ENCODE assay signal across 29 mouse cellular contexts in the genomic region with DNA sequence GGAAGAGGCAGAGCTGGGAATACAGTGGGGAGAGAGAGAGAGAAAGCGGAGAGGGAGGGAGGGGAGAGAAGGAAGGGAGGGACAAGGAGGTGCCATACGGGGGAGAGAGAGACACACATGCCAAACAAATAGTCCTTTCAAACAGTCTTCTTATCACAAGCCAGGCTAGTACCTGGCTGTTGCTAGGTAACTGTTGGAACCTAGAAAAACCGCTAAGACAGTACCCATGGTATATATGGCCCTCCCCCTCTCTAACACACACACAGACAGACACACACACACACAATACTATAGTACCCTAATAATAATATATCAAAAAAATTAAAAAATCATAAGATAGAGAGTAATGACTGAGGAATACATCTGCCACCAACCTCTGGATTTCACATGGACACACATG.
DNase-seq lines count a peak whose midpoint lies in the region; ATAC-seq and TF ChIP-seq lines count a peak whose summit lies in the region.
"Had no signal": no experiment of that assay in that cellular context is flagged by ENCODE, and none has a peak within 500 bp of the region (broad histone marks: within the 10 kb centered on the region; RNA-seq: fewer than 3 reads in every experiment).

No protein-coding gene starts in this region.

- H3K36me3 ChIP-seq in forebrain, postnatal 0 days (ENCODE audit: insufficient read depth): no peaks in the 10 kb centered on the region
- H3K36me3 ChIP-seq in forebrain, embryonic 10.5 days (replicated peaks): no peaks in the 10 kb centered on the region
- H3K36me3 ChIP-seq in hindbrain, embryonic 15.5 days: no peaks in the 10 kb centered on the region
- H3K36me3 ChIP-seq in hindbrain, embryonic 11.5 days (ENCODE audit: control insufficient read depth, insufficient read depth, low read length): no peaks in the 10 kb centered on the region
- H3K36me3 ChIP-seq in hindbrain, embryonic 16.5 days (ENCODE audit: control insufficient read depth, insufficient read depth, low read length): no peaks in the 10 kb centered on the region
- no peaks in the 10 kb centered on the region for H3K36me3 ChIP-seq in midbrain, embryonic 16.5 days (ENCODE audit: control insufficient read depth, insufficient read depth, low read length)
- H3K36me3 ChIP-seq: embryonic facial prominence, embryonic 12.5 days; heart, embryonic 10.5 days; heart, embryonic 15.5 days; kidney, embryonic 15.5 days; liver, embryonic 13.5 days had no signal

- no peaks in the 10 kb centered on the region for H3K9me3 ChIP-seq in forebrain, postnatal 0 days (ENCODE audit: low read length)
- no peaks in the 10 kb centered on the region for H3K9me3 ChIP-seq in forebrain, embryonic 10.5 days
- H3K9me3 ChIP-seq in hindbrain, embryonic 15.5 days: no peaks in the 10 kb centered on the region
- no peaks in the 10 kb centered on the region for H3K9me3 ChIP-seq in hindbrain, embryonic 11.5 days (ENCODE audit: control insufficient read depth, low read length)
- H3K9me3 ChIP-seq in hindbrain, embryonic 16.5 days (ENCODE audit: control insufficient read depth, low read length): no peaks in the 10 kb centered on the region
- no peaks in the 10 kb centered on the region for H3K9me3 ChIP-seq in midbrain, embryonic 16.5 days (replicated peaks; ENCODE audit: control insufficient read depth, low read length, poor library complexity, severe bottlenecking)
- H3K9me3 ChIP-seq: embryonic facial prominence, embryonic 12.5 days; heart, embryonic 10.5 days; heart, embryonic 15.5 days; kidney, embryonic 15.5 days; liver, embryonic 13.5 days had no signal

- peak; percentile 40 for ATAC-seq in forebrain, postnatal 0 days
- peak; percentile 49; the same call in 1 of the 2 replicates for ATAC-seq in hindbrain, embryonic 15.5 days (ENCODE audit: low FRiP score, low read depth)
- ATAC-seq in hindbrain, embryonic 11.5 days (ENCODE audit: low FRiP score): no peak
- ATAC-seq in hindbrain, embryonic 16.5 days: peak; percentile 70; the same call in 1 of the 2 replicates
- ATAC-seq in midbrain, embryonic 16.5 days: peak; percentile 55; the same call in 1 of the 2 replicates
- ATAC-seq: CD4-positive, CD25-positive, alpha-beta regulatory T cell, adult 4 months; inflammation-experienced regulatory T-cells, adult 6 months; lung, postnatal 0 days had no signal

- no peak for TF ChIP-seq CTCF in forebrain, postnatal 0 days (IDR thresholded peaks at IDR 0.05; ENCODE audit: low read depth)

- no peak overlapping the region for H3K27ac ChIP-seq in forebrain, postnatal 0 days (ENCODE audit: low read depth, low read length)
- no peak overlapping the region for H3K27ac ChIP-seq in forebrain, embryonic 10.5 days
- H3K27ac ChIP-seq in hindbrain, embryonic 15.5 days (replicated peaks): no peak overlapping the region
- no peak overlapping the region for H3K27ac ChIP-seq in hindbrain, embryonic 11.5 days (ENCODE audit: low read depth, low read length)
- no peak overlapping the region for H3K27ac ChIP-seq in hindbrain, embryonic 16.5 days (ENCODE audit: low read depth, low read length)
- H3K27ac ChIP-seq in midbrain, embryonic 16.5 days (ENCODE audit: low read length): no peak overlapping the region; the same call in 1 of the 2 replicates
- H3K27ac ChIP-seq: embryonic facial prominence, embryonic 12.5 days; heart, embryonic 10.5 days; heart, embryonic 15.5 days; kidney, embryonic 15.5 days; liver, embryonic 13.5 days; macrophage had no signal

- no peaks in the 10 kb centered on the region for H3K4me1 ChIP-seq in forebrain, postnatal 0 days (ENCODE audit: insufficient read depth)
- peaks cover 8% of the 10 kb centered on the region for H3K4me1 ChIP-seq in forebrain, embryonic 10.5 days
- H3K4me1 ChIP-seq in hindbrain, embryonic 15.5 days (replicated peaks): no peaks in the 10 kb centered on the region
- H3K4me1 ChIP-seq in hindbrain, embryonic 11.5 days (replicated peaks; ENCODE audit: control insufficient read depth, insufficient read depth, low read length): no peaks in the 10 kb centered on the region
- no peaks in the 10 kb centered on the region; the same call in 1 of the 2 replicates for H3K4me1 ChIP-seq in hindbrain, embryonic 16.5 days (ENCODE audit: control insufficient read depth, insufficient read depth, low read depth, low read length)
- no peaks in the 10 kb centered on the region; the same call in 1 of the 2 replicates for H3K4me1 ChIP-seq in midbrain, embryonic 16.5 days (ENCODE audit: control insufficient read depth, insufficient read depth, low read length)
- H3K4me1 ChIP-seq: embryonic facial prominence, embryonic 12.5 days; heart, embryonic 10.5 days; heart, embryonic 15.5 days; kidney, embryonic 15.5 days; liver, embryonic 13.5 days had no signal

- no peak overlapping the region for H3K4me3 ChIP-seq in forebrain, postnatal 0 days (ENCODE audit: low read depth, low read length)
- no peak overlapping the region for H3K4me3 ChIP-seq in forebrain, embryonic 10.5 days
- H3K4me3 ChIP-seq in hindbrain, embryonic 15.5 days: no peak overlapping the region
- H3K4me3 ChIP-seq in hindbrain, embryonic 11.5 days (ENCODE audit: low read depth, low read length): no peak overlapping the region
- no peak overlapping the region for H3K4me3 ChIP-seq in hindbrain, embryonic 16.5 days (ENCODE audit: low read length)
- no peak overlapping the region for H3K4me3 ChIP-seq in midbrain, embryonic 16.5 days (ENCODE audit: low read depth, low read length)
- H3K4me3 ChIP-seq: embryonic facial prominence, embryonic 12.5 days; heart, embryonic 10.5 days; heart, embryonic 15.5 days; kidney, embryonic 15.5 days; liver, embryonic 13.5 days had no signal

- intact Hi-C loops in left cerebral cortex, postnatal 14 days (cut with DNase I): no loop called here

- H3K9ac ChIP-seq in forebrain, postnatal 0 days: no peak overlapping the region
- H3K9ac ChIP-seq in hindbrain, embryonic 15.5 days: no peak overlapping the region
- no peak overlapping the region for H3K9ac ChIP-seq in hindbrain, embryonic 11.5 days (ENCODE audit: low read depth, low read length)
- no peak overlapping the region for H3K9ac ChIP-seq in hindbrain, embryonic 16.5 days (ENCODE audit: low read depth, low read length)
- no peak overlapping the region for H3K9ac ChIP-seq in midbrain, embryonic 16.5 days (ENCODE audit: low read depth, low read length)
- H3K9ac ChIP-seq: embryonic facial prominence, embryonic 12.5 days; heart, embryonic 15.5 days; kidney, embryonic 15.5 days; liver, embryonic 13.5 days had no signal

- DNase-seq in forebrain, postnatal 0 days: no peak
- no peak for DNase-seq in forebrain, embryonic 10.5 days (ENCODE audit: extremely low spot score, low spot score)
- no peak for DNase-seq in hindbrain, embryonic 11.5 days (ENCODE audit: low spot score)
- no peak for DNase-seq in left cerebral cortex, postnatal 14 days (ENCODE audit: low spot score in 2 of 2)
- DNase-seq: adrenal gland, postnatal 14 days; cerebellum, adult 11-12 months; cerebellum, adult 9-11 months; embryo, embryonic 11 days; gastrocnemius, postnatal 14 days; heart, postnatal 36 days; kidney, adult 11 months; kidney, postnatal 25 days; left cerebral cortex, postnatal 4 days; liver, embryonic 13.5 days; lung, adult 18-20 months; right cerebral cortex, adult 18-20 months; spleen, adult 18-20 months; thymus, postnatal 14 days had no signal

- WGBS in forebrain, postnatal 0 days: 48% methylated on average over 3 of the region's 3 CpGs
- 65% methylated on average over 3 of the region's 3 CpGs for WGBS in forebrain, embryonic 10.5 days
- WGBS in hindbrain, embryonic 15.5 days: 41% methylated on average over 3 of the region's 3 CpGs
- 69% methylated on average over 3 of the region's 3 CpGs for WGBS in hindbrain, embryonic 11.5 days
- WGBS in hindbrain, embryonic 16.5 days: 40% methylated on average over 3 of the region's 3 CpGs
- WGBS in midbrain, embryonic 16.5 days: 49% methylated on average over 3 of the region's 3 CpGs

- H3K4me2 ChIP-seq in forebrain, postnatal 0 days (ENCODE audit: low read depth): no peak overlapping the region
- H3K4me2 ChIP-seq in hindbrain, embryonic 15.5 days: no peak overlapping the region
- no peak overlapping the region for H3K4me2 ChIP-seq in hindbrain, embryonic 11.5 days (replicated peaks; ENCODE audit: low read depth, low read length)
- no peak overlapping the region for H3K4me2 ChIP-seq in hindbrain, embryonic 16.5 days (ENCODE audit: low read length)
- H3K4me2 ChIP-seq in midbrain, embryonic 16.5 days (ENCODE audit: low read length): no peak overlapping the region
- H3K4me2 ChIP-seq: embryonic facial prominence, embryonic 12.5 days; heart, embryonic 15.5 days; kidney, embryonic 15.5 days; liver, embryonic 13.5 days had no signal

- H3K27me3 ChIP-seq in forebrain, postnatal 0 days (ENCODE audit: insufficient read depth, low read length): no peaks in the 10 kb centered on the region
- H3K27me3 ChIP-seq in forebrain, embryonic 10.5 days (ENCODE audit: poor library complexity, severe bottlenecking): no peaks in the 10 kb centered on the region
- no peaks in the 10 kb centered on the region for H3K27me3 ChIP-seq in hindbrain, embryonic 15.5 days
- no peaks in the 10 kb centered on the region for H3K27me3 ChIP-seq in hindbrain, embryonic 11.5 days (ENCODE audit: control insufficient read depth, insufficient read depth, low read length)
- H3K27me3 ChIP-seq in hindbrain, embryonic 16.5 days (replicated peaks; ENCODE audit: control insufficient read depth, insufficient read depth, low read length): no peaks in the 10 kb centered on the region
- H3K27me3 ChIP-seq in midbrain, embryonic 16.5 days (ENCODE audit: control insufficient read depth, insufficient read depth, low read depth, low read length): no peaks in the 10 kb centered on the region
- H3K27me3 ChIP-seq: embryonic facial prominence, embryonic 12.5 days; heart, embryonic 15.5 days; kidney, embryonic 15.5 days; liver, embryonic 13.5 days had no signal
